Mouse (Mus musculus): ENCODE data around the gene Zfp536. TPM values are rescaled to one million over a fixed set of nuclear protein-coding genes. Genes with fewer than 3 reads are reported as not detected.

Zfp536 gene
- polyA plus RNA-seq, 1 experiment: not detected

- H3K4me3 ChIP-seq (replicated peaks; ENCODE audit: control insufficient read depth, low read depth, low read length): no peak overlapping the region
- H3K27ac ChIP-seq (ENCODE audit: control insufficient read depth, insufficient read depth, low read depth, low read length, poor library complexity): no peak overlapping the region
- 81% methylated on average over 7 of the region's 7 CpGs for WGBS
- no peaks in the 10 kb centered on the region for H3K4me1 ChIP-seq (ENCODE audit: control insufficient read depth, insufficient read depth, low read length)
- no peak for TF ChIP-seq CTCF (IDR thresholded peaks at IDR 0.05; ENCODE audit: control insufficient read depth, insufficient read depth, low read length)
These were observed 230.5 kb downstream of the Zfp536 start for GRCm38 (mm10) chr7:37542951-37543350.

- TF ChIP-seq CTCF (IDR thresholded peaks at IDR 0.05; ENCODE audit: control insufficient read depth, insufficient read depth, low read length): no peak
- no peak overlapping the region for H3K4me3 ChIP-seq (replicated peaks; ENCODE audit: control insufficient read depth, low read depth, low read length)
- no peaks in the 10 kb centered on the region for H3K4me1 ChIP-seq (ENCODE audit: control insufficient read depth, insufficient read depth, low read length)
- whole genome bisulfite sequencing: 70% methylated on average over 2 of the region's 2 CpGs
- H3K27ac ChIP-seq (ENCODE audit: control insufficient read depth, insufficient read depth, low read depth, low read length, poor library complexity): no peak overlapping the region
These were observed 242.3 kb downstream of the Zfp536 start for GRCm38 (mm10) chr7:37531166-37531565.

GRCm38 (mm10) chr7:37528311-37528710 is 245.1 kb downstream of the Zfp536 start:
- 81% methylated on average over 9 of the region's 9 CpGs for WGBS
- H3K4me3 ChIP-seq (replicated peaks; ENCODE audit: control insufficient read depth, low read depth, low read length): no peak overlapping the region
- H3K4me1 ChIP-seq (ENCODE audit: control insufficient read depth, insufficient read depth, low read length): no peaks in the 10 kb centered on the region
- TF ChIP-seq POLR2A (IDR thresholded peaks at IDR 0.05; ENCODE audit: borderline replicate concordance, control insufficient read depth, low read depth, low read length) (no peak), CTCF (IDR thresholded peaks at IDR 0.05; ENCODE audit: control insufficient read depth, insufficient read depth, low read length) (no peak)
- no peak overlapping the region for H3K27ac ChIP-seq (ENCODE audit: control insufficient read depth, insufficient read depth, low read depth, low read length, poor library complexity)

- H3K27ac ChIP-seq (ENCODE audit: control insufficient read depth, insufficient read depth, low read depth, low read length, poor library complexity): no peak overlapping the region
- H3K4me3 ChIP-seq (replicated peaks; ENCODE audit: control insufficient read depth, low read depth, low read length): no peak overlapping the region
- 56% methylated on average over 2 of the region's 2 CpGs for WGBS
- no peaks in the 10 kb centered on the region for H3K4me1 ChIP-seq (ENCODE audit: control insufficient read depth, insufficient read depth, low read length)
- TF ChIP-seq POLR2A (IDR thresholded peaks at IDR 0.05; ENCODE audit: borderline replicate concordance, control insufficient read depth, low read depth, low read length) (no peak), CTCF (IDR thresholded peaks at IDR 0.05; ENCODE audit: control insufficient read depth, insufficient read depth, low read length) (no peak)
These were observed 245.6 kb downstream of the Zfp536 start for GRCm38 (mm10) chr7:37527890-37528289.

GRCm38 (mm10) chr7:37521407-37521806 is 252.0 kb downstream of the Zfp536 start:
- 35% methylated on average over 2 of the region's 2 CpGs for WGBS
- no peak for TF ChIP-seq CTCF (IDR thresholded peaks at IDR 0.05; ENCODE audit: control insufficient read depth, insufficient read depth, low read length)
- TF ChIP-seq POLR2A (IDR thresholded peaks at IDR 0.05; ENCODE audit: borderline replicate concordance, control insufficient read depth, low read depth, low read length): no peak
- H3K27ac ChIP-seq (ENCODE audit: control insufficient read depth, insufficient read depth, low read depth, low read length, poor library complexity): no peak overlapping the region
- H3K4me3 ChIP-seq (replicated peaks; ENCODE audit: control insufficient read depth, low read depth, low read length): no peak overlapping the region
- H3K4me1 ChIP-seq (ENCODE audit: control insufficient read depth, insufficient read depth, low read length): no peaks in the 10 kb centered on the region

- Histone ChIP-seq H3K4me3 (replicated peaks; ENCODE audit: control insufficient read depth, low read depth, low read length) (no peak overlapping the region), H3K4me1 (ENCODE audit: control insufficient read depth, insufficient read depth, low read length) (no peaks in the 10 kb centered on the region), H3K27ac (ENCODE audit: control insufficient read depth, insufficient read depth, low read depth, low read length, poor library complexity) (no peak overlapping the region)
- TF ChIP-seq CTCF (IDR thresholded peaks at IDR 0.05; ENCODE audit: control insufficient read depth, insufficient read depth, low read length) (no peak), POLR2A (IDR thresholded peaks at IDR 0.05; ENCODE audit: borderline replicate concordance, control insufficient read depth, low read depth, low read length) (no peak)
- WGBS: 78% methylated on average over 8 of the region's 8 CpGs
These were observed 262.3 kb downstream of the Zfp536 start for GRCm38 (mm10) chr7:37510933-37511675.

GRCm38 (mm10) chr7:37509700-37510099 is 263.7 kb downstream of the Zfp536 start:
- TF ChIP-seq POLR2A (IDR thresholded peaks at IDR 0.05; ENCODE audit: borderline replicate concordance, control insufficient read depth, low read depth, low read length) (no peak), CTCF (IDR thresholded peaks at IDR 0.05; ENCODE audit: control insufficient read depth, insufficient read depth, low read length) (no peak)
- WGBS: 76% methylated on average over 9 of the region's 9 CpGs
- Histone ChIP-seq H3K4me1 (ENCODE audit: control insufficient read depth, insufficient read depth, low read length) (no peaks in the 10 kb centered on the region), H3K27ac (ENCODE audit: control insufficient read depth, insufficient read depth, low read depth, low read length, poor library complexity) (no peak overlapping the region), H3K4me3 (replicated peaks; ENCODE audit: control insufficient read depth, low read depth, low read length) (no peak overlapping the region)

GRCm38 (mm10) chr7:37505548-37505947 is 267.9 kb downstream of the Zfp536 start:
- 71% methylated on average over 7 of the region's 7 CpGs for WGBS

GRCm38 (mm10) chr7:37505096-37505495 is 268.3 kb downstream of the Zfp536 start:
- Histone ChIP-seq H3K27ac (ENCODE audit: control insufficient read depth, insufficient read depth, low read depth, low read length, poor library complexity) (no peak overlapping the region), H3K4me3 (replicated peaks; ENCODE audit: control insufficient read depth, low read depth, low read length) (no peak overlapping the region), H3K4me1 (ENCODE audit: control insufficient read depth, insufficient read depth, low read length) (no peaks in the 10 kb centered on the region)
- TF ChIP-seq POLR2A (IDR thresholded peaks at IDR 0.05; ENCODE audit: borderline replicate concordance, control insufficient read depth, low read depth, low read length) (no peak), CTCF (IDR thresholded peaks at IDR 0.05; ENCODE audit: control insufficient read depth, insufficient read depth, low read length) (no peak)
- WGBS: 85% methylated on average over 11 of the region's 11 CpGs

More at GRCm38 (mm10) chr7:37505548-37505947, 267.9 kb downstream of the Zfp536 start:
- Histone ChIP-seq H3K4me1 (ENCODE audit: control insufficient read depth, insufficient read depth, low read length) (no peaks in the 10 kb centered on the region), H3K4me3 (replicated peaks; ENCODE audit: control insufficient read depth, low read depth, low read length) (no peak overlapping the region), H3K27ac (ENCODE audit: control insufficient read depth, insufficient read depth, low read depth, low read length, poor library complexity) (no peak overlapping the region)
- TF ChIP-seq POLR2A (IDR thresholded peaks at IDR 0.05; ENCODE audit: borderline replicate concordance, control insufficient read depth, low read depth, low read length): no peak
- TF ChIP-seq CTCF (IDR thresholded peaks at IDR 0.05; ENCODE audit: control insufficient read depth, insufficient read depth, low read length): no peak
